Comparison of ENCODE assay signal across 9 mouse cellular contexts in genomic region chr17:9775668-9776151, GRCm38 (mm10).
DNase-seq lines count a peak whose midpoint lies in the region; ATAC-seq lines count a peak whose summit lies in the region.
"Had no signal": no experiment of that assay in that cellular context is flagged by ENCODE, and none has a peak within 500 bp of the region (broad histone marks: within the 10 kb centered on the region; RNA-seq: fewer than 3 reads in every experiment).

No protein-coding gene starts in this region.

- intact Hi-C loops in heart, postnatal 25 days (cut with DNase I): loop anchor here (5.0 kb wide), 1 partner anchor 262 kb away; no protein-coding TSS in a partner anchor

- ATAC-seq in granulocyte monocyte progenitor cell, adult 5-6 weeks (replicated peaks; ENCODE audit: poor library complexity, severe bottlenecking): peak; percentile 57

- DNase-seq in heart, adult 18-20 months: peak; percentile 43 to 54
- no peak for DNase-seq in heart, postnatal 25 days (ENCODE audit: low spot score)
- peak; percentile 85 for DNase-seq in brain, adult 2 months (ENCODE audit: low read depth, low spot score)
- DNase-seq in layer of hippocampus, postnatal 10 days (ENCODE audit: low spot score in 2 of 2): peak; percentile 41 to 65
- peak; percentile 32 to 42 for DNase-seq in right cerebral cortex, postnatal 36 days (ENCODE audit: low spot score in 2 of 2)
- no peak for DNase-seq in kidney, postnatal 4 days
- DNase-seq in kidney, adult 9 months: no peak
- DNase-seq: liver, embryonic 13.5 days had no signal

Comparison
In these comparisons a context has a peak if more than half of its experiments do, and no peak if none do; other contexts are left out.
1. DNase-seq: peak in heart, adult 18-20 months (2 of 2), brain, adult 2 months (single experiment), layer of hippocampus, postnatal 10 days (2 of 2) and right cerebral cortex, postnatal 36 days (2 of 2); none in heart, postnatal 25 days (single experiment), kidney, postnatal 4 days (0 of 2) and kidney, adult 9 months (single experiment).